Mouse (Mus musculus) testis, adult 2 months (tissue): ENCODE results near the gene Gjb4.

ENCODE experiments used
- CTCF ChIP-seq: fragments of 200-500 bp; IDR thresholded peaks from 2 replicates; pipeline ENCODE4 v1.5.1; 2012; ENCODE audit warnings: low read depth, mild to moderate bottlenecking, inconsistent platforms, low read length, moderate library complexity; ENCODE audit not compliant: control insufficient read depth, insufficient read depth, insufficient replicate concordance
- POLR2A ChIP-seq: fragments of 200-500 bp; IDR thresholded peaks from 2 replicates; pipeline ENCODE4 v1.6.1; 2012; ENCODE audit warnings: low read depth, mild to moderate bottlenecking, inconsistent platforms, low read length, moderate library complexity; ENCODE audit not compliant: control insufficient read depth

DNA sequence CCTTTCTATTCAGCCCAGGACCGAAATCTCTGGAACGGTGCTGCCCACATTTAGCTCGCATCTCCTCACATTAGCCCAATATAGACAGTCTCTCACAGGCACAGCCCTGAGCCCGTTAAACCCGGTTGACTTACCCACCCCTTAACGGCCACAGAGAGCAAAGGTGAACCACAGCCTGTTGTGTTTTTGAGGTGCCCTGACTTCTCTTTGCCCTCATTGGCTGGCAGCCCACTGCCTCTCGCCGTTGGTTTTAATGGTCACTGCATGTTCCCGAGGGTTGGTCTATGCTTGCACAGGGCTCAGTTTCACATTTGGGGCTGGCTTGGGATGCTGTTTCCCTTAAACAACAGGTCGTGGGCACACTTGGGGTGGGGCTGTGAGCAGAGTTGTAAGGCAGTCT is 29.6 kb downstream of the Gjb4 start:
- TF ChIP-seq CTCF (no peak), POLR2A (no peak)
